Mouse (Mus musculus) E14TG2a.4 (cell line): ENCODE data around the gene Enpp1.

Experiments used
- H3K27me3 ChIP-seq: 2 replicates; pipeline ENCODE4 v1.6.1; 2014; ENCODE audit warnings: low read length, control low read depth; ENCODE audit not compliant: insufficient read depth
- H3K36me3 ChIP-seq: 2 replicates; pipeline ENCODE4 v1.6.1; 2014; ENCODE audit warnings: low read length, control low read depth; ENCODE audit not compliant: insufficient read depth
- H3K4me1 ChIP-seq: replicated peaks from 2 replicates; pipeline ENCODE4 v1.6.1; 2014; ENCODE audit warnings: low read depth, low read length, control low read depth
- H3K4me3 ChIP-seq: replicated peaks from 2 replicates; pipeline ENCODE4 v1.5.1; 2014; ENCODE audit warnings: mild to moderate bottlenecking, low read length
- H3K9me3 ChIP-seq: 2 replicates; pipeline ENCODE4 v1.6.1; 2014; ENCODE audit warnings: low read length, control low read depth
- CTCF ChIP-seq: conservative IDR thresholded peaks from 2 replicates; pipeline ENCODE4 v1.5.1; 2014; ENCODE audit warnings: low read length
- NANOG ChIP-seq: IDR thresholded peaks from 2 replicates; pipeline ENCODE4 v1.6.1; 2014; ENCODE audit warnings: borderline replicate concordance, low read length, mixed read lengths
- POU5F1 ChIP-seq: IDR thresholded peaks from 2 replicates; pipeline ENCODE4 v1.6.1; 2014; ENCODE audit warnings: low read length, borderline replicate concordance

Enpp1 gene

DNA sequence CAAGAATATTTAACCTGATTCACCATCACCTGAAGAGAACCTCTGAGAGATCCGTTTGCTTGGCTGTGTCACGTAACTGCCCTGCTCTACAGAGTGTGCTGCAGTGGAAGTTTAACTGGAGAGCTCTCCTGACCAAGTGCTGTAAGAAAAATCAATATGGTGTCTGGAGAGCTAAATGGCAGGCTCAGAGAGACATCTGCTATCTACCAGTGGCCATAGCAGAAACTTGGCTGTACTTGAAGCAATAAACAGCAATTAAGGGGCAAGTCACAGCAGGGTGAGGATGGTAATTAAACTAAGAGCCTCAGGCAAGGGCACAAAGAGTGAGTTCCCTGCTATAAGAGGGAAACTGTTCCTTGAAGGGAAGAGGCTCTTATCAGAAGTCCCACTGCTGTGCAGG, 9.3 kb downstream of the Enpp1 start:
- H3K27me3 ChIP-seq = no peaks in the 10 kb centered on the region
- H3K4me1 ChIP-seq = no peaks in the 10 kb centered on the region
- H3K36me3 ChIP-seq = no peaks in the 10 kb centered on the region
- H3K9me3 ChIP-seq = no peaks in the 10 kb centered on the region
- no peak for TF ChIP-seq POU5F1
- TF ChIP-seq CTCF = no peak
- no peak for TF ChIP-seq NANOG
- H3K4me3 ChIP-seq = no peak overlapping the region

DNA sequence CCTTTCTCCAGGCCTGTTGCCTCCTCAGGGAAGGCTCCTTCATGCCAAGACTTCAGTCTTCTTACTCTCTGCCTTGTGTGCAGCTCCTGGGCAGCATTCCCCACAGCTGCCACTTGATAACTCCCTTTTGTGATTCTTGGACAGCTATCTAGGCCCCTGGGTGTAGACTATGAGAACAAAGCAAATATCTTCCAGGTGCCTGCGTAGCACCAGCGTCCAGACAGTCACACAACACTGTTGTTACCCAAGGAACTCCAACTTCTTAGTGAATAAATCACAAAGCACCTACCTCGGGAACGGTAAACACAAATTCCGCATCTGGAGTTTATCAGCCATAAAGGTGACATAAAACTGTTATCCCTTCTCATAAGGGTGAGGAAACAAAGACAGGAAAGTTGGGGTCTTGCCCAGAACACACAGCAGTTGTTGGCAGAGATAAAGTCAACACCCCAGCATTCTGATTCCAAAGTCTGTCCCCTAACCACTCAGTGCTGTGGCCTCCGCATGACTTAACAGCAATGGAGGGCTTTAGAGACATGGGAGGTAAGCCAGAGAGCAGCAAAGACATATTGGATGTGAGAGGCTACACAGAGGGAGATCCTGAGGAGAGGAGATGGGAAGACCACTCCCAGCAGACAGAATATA, 13.7 kb downstream of the Enpp1 start:
- H3K9me3 ChIP-seq = no peaks in the 10 kb centered on the region
- no peak overlapping the region for H3K4me3 ChIP-seq
- H3K27me3 ChIP-seq = no peaks in the 10 kb centered on the region
- no peaks in the 10 kb centered on the region for H3K36me3 ChIP-seq
- H3K4me1 ChIP-seq = no peaks in the 10 kb centered on the region
- no peak for TF ChIP-seq NANOG
- TF ChIP-seq CTCF = no peak
- no peak for TF ChIP-seq POU5F1

DNA sequence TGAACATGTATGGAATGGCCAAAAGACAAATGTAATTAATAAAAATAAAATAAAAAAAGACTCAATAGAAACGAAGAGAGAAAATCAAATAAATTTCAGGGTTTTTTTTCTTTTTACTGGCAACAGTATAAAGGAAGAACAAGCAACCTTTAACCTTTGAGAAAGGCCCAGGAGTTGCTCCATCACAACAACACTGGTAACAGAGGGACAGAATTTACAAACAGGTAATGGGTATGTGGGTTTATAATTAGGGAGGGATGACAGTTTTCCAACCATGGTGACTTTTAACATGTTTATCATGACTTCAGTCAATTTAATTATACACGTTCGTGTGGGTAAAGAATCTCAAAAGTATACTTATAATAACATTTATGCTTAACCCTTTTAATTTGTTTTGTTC, 15.2 kb downstream of the Enpp1 start:
- no peaks in the 10 kb centered on the region for H3K4me1 ChIP-seq
- H3K36me3 ChIP-seq = no peaks in the 10 kb centered on the region
- H3K4me3 ChIP-seq = no peak overlapping the region
- no peaks in the 10 kb centered on the region for H3K9me3 ChIP-seq
- TF ChIP-seq CTCF (no peak), POU5F1 (no peak), NANOG (no peak)
- H3K27me3 ChIP-seq = no peaks in the 10 kb centered on the region

DNA sequence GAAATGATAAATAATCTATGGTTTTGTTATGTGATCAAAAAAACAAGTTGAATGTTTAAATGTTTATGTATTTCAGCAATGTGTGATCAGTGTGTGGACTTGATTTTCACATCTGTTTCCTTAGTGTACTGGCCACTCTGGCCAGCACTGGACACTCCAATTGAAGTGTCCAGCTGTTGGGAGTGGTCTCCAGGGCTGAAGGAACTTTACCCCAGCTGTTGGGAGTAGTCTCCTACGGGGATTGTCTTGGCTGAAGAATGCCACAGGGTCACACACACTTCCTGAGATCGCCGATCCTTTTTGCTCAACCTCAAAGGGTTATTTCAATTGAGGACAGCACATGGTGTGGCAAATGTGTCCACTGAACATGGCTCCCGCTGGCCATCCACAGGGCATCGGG, 16.2 kb downstream of the Enpp1 start:
- 0 out of 2 replicates have a peak, but pooled peaks cover 3% of the 10 kb centered on the region for H3K4me1 ChIP-seq
- H3K4me3 ChIP-seq = no peak overlapping the region
- H3K27me3 ChIP-seq = no peaks in the 10 kb centered on the region
- TF ChIP-seq POU5F1 = no peak
- no peak for TF ChIP-seq CTCF
- no peak for TF ChIP-seq NANOG
- H3K36me3 ChIP-seq = no peaks in the 10 kb centered on the region
- H3K9me3 ChIP-seq = no peaks in the 10 kb centered on the region

DNA sequence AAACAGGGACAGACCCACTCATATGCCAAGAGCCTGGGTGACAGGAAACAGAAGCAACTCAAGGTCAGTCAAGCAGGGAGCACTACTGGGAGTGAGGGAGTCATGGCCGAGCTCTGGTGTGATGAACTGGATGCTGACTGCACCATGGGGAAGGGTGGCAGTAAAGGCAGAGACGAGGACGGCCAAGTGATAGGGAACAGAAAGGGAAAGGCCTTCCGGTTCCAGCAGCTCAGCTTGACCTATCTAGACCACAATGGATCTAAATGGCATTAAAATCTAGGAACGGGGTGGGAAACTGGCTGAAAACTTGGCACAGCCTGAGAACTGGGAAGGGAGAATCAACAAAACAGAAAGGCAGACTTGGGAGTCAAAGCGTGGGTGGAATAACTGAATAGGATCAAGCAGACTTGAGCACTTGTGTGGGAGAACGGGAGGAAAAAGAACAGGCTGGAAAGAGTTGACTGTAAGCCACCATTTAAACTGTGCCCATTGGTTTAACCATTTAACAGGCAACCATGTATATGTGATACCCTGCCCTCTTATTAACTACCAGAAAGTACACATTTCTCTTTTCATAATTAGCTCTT, 29.3 kb downstream of the Enpp1 start:
- Histone ChIP-seq H3K4me3 (no peak overlapping the region), H3K9me3 (no peaks in the 10 kb centered on the region), H3K36me3 (no peaks in the 10 kb centered on the region), H3K4me1 (peaks cover 35% of the 10 kb centered on the region), H3K27me3 (no peaks in the 10 kb centered on the region; the same call in 1 of the 2 replicates)
- no peak for TF ChIP-seq NANOG
- TF ChIP-seq POU5F1 = no peak
- no peak for TF ChIP-seq CTCF

DNA sequence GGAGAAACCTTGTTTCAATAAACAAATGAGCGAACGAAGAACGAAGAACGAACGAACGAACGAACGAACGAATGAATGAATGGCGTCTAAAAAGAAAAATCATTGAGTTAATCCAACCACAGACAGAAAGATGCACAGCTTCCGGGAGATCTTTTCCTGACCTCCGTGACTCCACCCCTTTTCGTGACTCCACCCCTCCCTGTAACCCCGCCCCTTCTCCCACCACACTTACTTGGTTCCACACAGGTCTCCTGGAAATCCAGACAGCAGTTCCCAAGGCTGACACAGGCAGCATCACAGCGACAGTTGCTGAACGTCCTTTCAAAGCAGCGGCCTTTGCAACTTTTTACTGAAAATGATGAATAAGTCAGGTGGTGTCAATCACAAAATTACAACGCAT, 34.3 kb downstream of the Enpp1 start:
- H3K9me3 ChIP-seq = no peaks in the 10 kb centered on the region
- H3K36me3 ChIP-seq = no peaks in the 10 kb centered on the region
- TF ChIP-seq POU5F1 (no peak), NANOG (no peak), CTCF (no peak)
- no peaks in the 10 kb centered on the region; the same call in 1 of the 2 replicates for H3K27me3 ChIP-seq
- no peak overlapping the region for H3K4me3 ChIP-seq
- peaks cover 8% of the 10 kb centered on the region for H3K4me1 ChIP-seq

DNA sequence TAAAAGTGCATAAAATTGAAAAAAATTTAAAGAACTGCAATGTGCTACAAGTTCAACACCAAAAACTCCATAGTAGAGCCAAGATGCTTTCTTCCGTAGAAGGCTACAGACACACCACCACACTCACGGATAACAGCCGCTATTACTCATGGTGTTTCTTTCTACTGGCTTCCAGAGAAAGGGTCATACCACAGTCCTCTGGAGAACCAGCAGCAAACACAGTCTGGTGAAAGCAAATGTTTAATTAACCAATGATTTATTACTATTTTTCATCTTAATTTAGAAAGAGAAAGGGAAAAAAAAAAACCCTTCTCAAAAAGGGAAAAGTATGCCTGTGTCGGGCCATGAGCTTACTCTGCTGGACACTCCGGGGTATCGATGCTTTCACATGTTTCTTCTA, 37.7 kb downstream of the Enpp1 start:
- TF ChIP-seq NANOG (no peak), POU5F1 (no peak), CTCF (no peak)
- H3K4me1 ChIP-seq = peaks cover 4% of the 10 kb centered on the region; the same call in 1 of the 2 replicates
- no peaks in the 10 kb centered on the region for H3K9me3 ChIP-seq
- no peak overlapping the region for H3K4me3 ChIP-seq
- H3K27me3 ChIP-seq = no peaks in the 10 kb centered on the region
- H3K36me3 ChIP-seq = no peaks in the 10 kb centered on the region

DNA sequence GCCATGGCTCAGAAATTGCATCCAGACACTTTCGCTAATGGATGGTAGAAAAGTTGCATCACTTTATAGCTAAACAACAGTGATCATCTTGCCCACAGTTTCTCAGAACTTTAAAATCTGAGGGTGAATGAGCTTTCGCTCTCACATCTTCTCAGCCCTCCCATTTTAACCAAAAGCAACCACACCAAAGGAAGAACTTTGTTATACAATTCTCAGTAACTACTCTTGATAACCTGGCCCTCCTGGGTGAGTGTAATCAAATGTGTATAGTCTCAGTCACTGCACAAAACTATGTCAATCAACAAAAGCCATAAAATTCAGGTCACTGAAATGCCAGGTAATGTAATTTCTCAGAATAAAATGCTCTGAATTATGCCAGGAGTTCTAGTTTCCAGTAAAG, 39.0 kb downstream of the Enpp1 start:
- Histone ChIP-seq H3K4me3 (no peak overlapping the region), H3K36me3 (no peaks in the 10 kb centered on the region), H3K4me1 (peaks cover 3% of the 10 kb centered on the region; the same call in 1 of the 2 replicates), H3K27me3 (no peaks in the 10 kb centered on the region), H3K9me3 (no peaks in the 10 kb centered on the region)
- TF ChIP-seq CTCF (no peak), POU5F1 (no peak), NANOG (no peak)

DNA sequence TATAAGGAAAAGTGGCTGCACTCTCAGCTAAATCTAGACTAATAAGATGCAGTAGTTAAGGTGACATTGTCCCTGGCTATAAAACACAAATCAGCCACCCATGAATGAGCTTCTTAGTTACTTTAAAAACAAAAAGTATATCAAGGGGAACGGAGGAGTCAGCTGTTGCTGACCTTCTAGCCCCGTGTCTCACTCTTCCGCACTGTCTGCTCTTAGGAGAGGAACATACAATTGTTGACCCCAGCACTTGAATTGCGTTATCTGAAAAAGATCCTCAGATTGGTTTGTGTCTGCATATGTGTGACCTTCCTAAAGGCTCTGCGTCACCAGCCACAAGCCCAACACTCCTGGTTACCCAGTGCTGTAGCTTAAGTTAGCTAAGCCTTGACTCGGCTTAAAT, 41.4 kb downstream of the Enpp1 start:
- no peak overlapping the region for H3K4me3 ChIP-seq
- no peaks in the 10 kb centered on the region for H3K36me3 ChIP-seq
- H3K9me3 ChIP-seq = no peaks in the 10 kb centered on the region
- TF ChIP-seq POU5F1 (no peak), NANOG (no peak), CTCF (no peak)
- no peaks in the 10 kb centered on the region for H3K4me1 ChIP-seq
- H3K27me3 ChIP-seq = no peaks in the 10 kb centered on the region

DNA sequence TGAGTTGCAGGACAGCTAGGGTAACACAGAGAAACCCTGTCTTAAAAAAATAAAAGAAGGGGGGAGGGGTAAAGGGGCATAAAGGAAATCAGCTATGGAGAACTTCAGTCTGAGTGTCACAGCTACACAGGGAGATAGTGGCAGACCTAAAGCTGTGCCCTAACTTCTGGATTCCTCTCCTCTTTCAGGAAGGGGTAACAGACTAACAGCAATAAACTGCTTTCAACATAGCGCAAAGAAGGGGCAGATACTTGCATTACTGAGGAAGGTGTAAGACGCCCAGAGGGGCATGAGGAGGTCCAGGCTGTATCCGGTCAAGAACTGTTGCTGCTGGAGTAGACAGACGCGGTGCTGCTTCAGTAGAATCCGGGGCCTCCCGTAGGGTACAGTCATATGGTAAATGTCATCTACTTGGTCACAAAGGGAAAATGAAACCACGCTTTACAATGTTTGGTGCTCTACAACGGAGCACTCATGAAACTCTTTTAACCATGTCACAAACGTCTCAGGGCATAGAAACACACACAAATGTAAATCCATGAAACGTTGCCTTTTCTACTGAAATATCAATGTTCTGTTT, 60.9 kb downstream of the Enpp1 start:
- H3K4me3 ChIP-seq = no peak overlapping the region
- TF ChIP-seq POU5F1 (no peak), CTCF (no peak), NANOG (no peak)
- no peaks in the 10 kb centered on the region for H3K27me3 ChIP-seq
- H3K36me3 ChIP-seq = no peaks in the 10 kb centered on the region
- no peaks in the 10 kb centered on the region for H3K9me3 ChIP-seq
- 0 out of 2 replicates have a peak, but pooled peaks cover 4% of the 10 kb centered on the region for H3K4me1 ChIP-seq
